Mouse (Mus musculus): ENCODE measurements around the gene BC053393.

- no peak for TF ChIP-seq POLR2A (IDR thresholded peaks at IDR 0.05; ENCODE audit: low read depth, low read length)
- TF ChIP-seq CTCF (IDR thresholded peaks at IDR 0.05; ENCODE audit: extremely low read depth, insufficient read length, insufficient replicate concordance, low read depth, low read length): no peak
Measured at GRCm38 (mm10) chr11:46523912-46524311, 47.4 kb upstream of the BC053393 start, which contains the start of gene Gm12169.
